Mouse (Mus musculus): ENCODE data around the gene Tmem30b. TPM values are rescaled to one million over a fixed set of nuclear protein-coding genes. Genes with fewer than 3 reads are reported as not detected.
A peak's percentile ranks its signal among the peaks of the same experiment; 100 is the strongest.

Tmem30b gene
- total RNA-seq, 4 experiments from 2014 or later, result 0.24 to 0.52 (median 0.36) TPM

- peak; percentile 78 for DNase-seq (ENCODE audit: low spot score in 2 of 2)
Measured at GRCm38 (mm10) chr12:73517022-73517709, 29.0 kb downstream of the Tmem30b start.

GRCm38 (mm10) chr12:73516516-73516915 lies 29.7 kb downstream of the Tmem30b start:
- DNase-seq (ENCODE audit: low spot score in 2 of 2), result no peak

GRCm38 (mm10) chr12:73514722-73515121 lies 31.5 kb downstream of the Tmem30b start:
- DNase-seq (ENCODE audit: low spot score in 2 of 2), result no peak

GRCm38 (mm10) chr12:73513958-73514357 lies 32.2 kb downstream of the Tmem30b start:
- no peak for DNase-seq (ENCODE audit: low spot score in 2 of 2)

- DNase-seq (ENCODE audit: low spot score in 2 of 2), result no peak
Measured at GRCm38 (mm10) chr12:73511467-73512047, 34.6 kb downstream of the Tmem30b start.

GRCm38 (mm10) chr12:73507105-73507504 lies 39.1 kb downstream of the Tmem30b start:
- DNase-seq (ENCODE audit: low spot score in 2 of 2), result peak; percentile 48 to 53

- no peak for DNase-seq (ENCODE audit: low spot score in 2 of 2)
Measured at GRCm38 (mm10) chr12:73506648-73507047, 39.5 kb downstream of the Tmem30b start.

GRCm38 (mm10) chr12:73500689-73501326 lies 45.4 kb downstream of the Tmem30b start:
- DNase-seq (ENCODE audit: low spot score in 2 of 2), result no peak

GRCm38 (mm10) chr12:73495172-73495571 lies 51.0 kb downstream of the Tmem30b start:
- DNase-seq (ENCODE audit: low spot score in 2 of 2), result no peak

- DNase-seq (ENCODE audit: low spot score in 2 of 2), result no peak
Measured at GRCm38 (mm10) chr12:73493929-73494530, 52.2 kb downstream of the Tmem30b start.

Other genes with a start within 250 kb of the Tmem30b start
- 1 to 10 TPM; 4.3 to 5.8 (median 4.9) TPM for gene Prkch, start 38.4 kb upstream of the Tmem30b start, total RNA-seq (2022)

Data from gastrocnemius, adult 8-10 months (tissue).